Mouse (Mus musculus): ENCODE measurements around the gene Mtmr12. TPM values are rescaled to one million over a fixed set of nuclear protein-coding genes. Genes with fewer than 3 reads are reported as not detected.

Mtmr12 gene
- polyA plus RNA-seq, 1 experiment from 2014 or later = 21.1 TPM

DNA sequence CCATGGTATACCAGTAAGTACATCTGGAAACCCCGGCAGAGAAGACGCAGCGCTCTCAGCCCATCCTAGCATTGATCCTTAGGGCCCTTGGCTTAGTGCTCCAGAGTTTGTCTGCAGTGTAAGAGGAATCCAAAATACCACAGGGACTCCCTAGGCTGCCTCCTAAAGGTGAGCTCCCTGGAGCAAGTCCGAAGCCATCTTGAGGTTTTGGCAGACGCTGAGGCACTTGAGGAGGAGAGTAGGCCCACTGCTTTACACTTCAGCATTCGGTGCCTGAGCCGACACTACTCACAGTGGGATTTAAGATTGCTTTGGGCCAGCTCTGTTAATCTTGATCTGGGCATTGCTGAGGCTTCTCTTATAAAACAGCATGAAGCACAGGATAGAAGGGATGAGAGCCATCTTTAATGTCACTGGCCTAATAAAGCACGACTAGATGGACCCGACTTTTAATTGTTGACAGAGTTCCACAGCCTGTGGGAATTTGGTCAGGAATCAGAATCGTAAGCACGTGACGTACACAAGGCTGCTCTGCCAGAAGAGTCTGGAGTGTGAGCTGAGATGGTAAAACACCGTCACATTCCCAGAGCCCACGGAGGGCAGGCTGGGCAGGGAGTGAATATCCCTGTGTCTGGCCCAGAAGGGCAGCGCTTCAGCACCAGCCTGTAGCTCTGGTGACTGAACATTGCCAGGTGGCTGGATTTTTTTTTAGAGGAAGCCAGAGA, 46.8 kb downstream of the Mtmr12 start:
- H3K4me3 ChIP-seq (ENCODE audit: low read length) = no peak overlapping the region
- H3K27ac ChIP-seq (ENCODE audit: low read length) = no peak overlapping the region
- no peaks in the 10 kb centered on the region for H3K4me1 ChIP-seq (replicated peaks; ENCODE audit: control insufficient read depth, insufficient read depth, low read length)
- 89% methylated on average over 15 of the region's 15 CpGs for WGBS
- no peak overlapping the region for H3K9ac ChIP-seq (ENCODE audit: low read length)
- no peak for ATAC-seq (ENCODE audit: low read depth)
- H3K4me2 ChIP-seq (ENCODE audit: low read depth, low read length) = no peak overlapping the region
- no peaks in the 10 kb centered on the region for H3K9me3 ChIP-seq (ENCODE audit: control insufficient read depth, low read length)
- H3K27me3 ChIP-seq (ENCODE audit: control insufficient read depth, insufficient read depth, low read depth, low read length) = no peaks in the 10 kb centered on the region
- H3K36me3 ChIP-seq (ENCODE audit: control insufficient read depth, insufficient read depth, low read length) = peaks cover 19% of the 10 kb centered on the region

DNA sequence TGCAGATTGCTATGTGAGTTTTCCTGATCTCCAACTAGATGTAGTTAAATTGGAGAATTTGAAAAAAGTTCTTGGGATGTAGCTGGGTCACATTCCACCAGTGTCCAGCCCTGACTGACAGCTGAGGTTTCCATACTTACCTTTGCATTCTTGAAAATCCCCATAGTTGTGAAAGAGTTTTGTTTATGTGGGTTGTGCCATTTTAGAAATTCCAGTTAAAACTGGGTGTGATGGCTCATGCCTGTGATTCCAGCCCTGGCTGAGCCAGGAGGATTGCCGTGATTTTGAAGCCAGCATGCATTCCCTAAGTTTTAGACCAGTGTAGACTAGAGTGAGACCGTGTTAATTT, 47.3 kb downstream of the Mtmr12 start:
- no peak for ATAC-seq (ENCODE audit: low read depth)
- Histone ChIP-seq H3K36me3 (ENCODE audit: control insufficient read depth, insufficient read depth, low read length) (peaks cover 19% of the 10 kb centered on the region), H3K27ac (ENCODE audit: low read length) (no peak overlapping the region), H3K9ac (ENCODE audit: low read length) (no peak overlapping the region), H3K9me3 (ENCODE audit: control insufficient read depth, low read length) (no peaks in the 10 kb centered on the region), H3K4me3 (ENCODE audit: low read length) (no peak overlapping the region), H3K4me2 (ENCODE audit: low read depth, low read length) (no peak overlapping the region), H3K27me3 (ENCODE audit: control insufficient read depth, insufficient read depth, low read depth, low read length) (no peaks in the 10 kb centered on the region), H3K4me1 (replicated peaks; ENCODE audit: control insufficient read depth, insufficient read depth, low read length) (no peaks in the 10 kb centered on the region)
- 91% methylated on average over 2 of the region's 2 CpGs for WGBS

DNA sequence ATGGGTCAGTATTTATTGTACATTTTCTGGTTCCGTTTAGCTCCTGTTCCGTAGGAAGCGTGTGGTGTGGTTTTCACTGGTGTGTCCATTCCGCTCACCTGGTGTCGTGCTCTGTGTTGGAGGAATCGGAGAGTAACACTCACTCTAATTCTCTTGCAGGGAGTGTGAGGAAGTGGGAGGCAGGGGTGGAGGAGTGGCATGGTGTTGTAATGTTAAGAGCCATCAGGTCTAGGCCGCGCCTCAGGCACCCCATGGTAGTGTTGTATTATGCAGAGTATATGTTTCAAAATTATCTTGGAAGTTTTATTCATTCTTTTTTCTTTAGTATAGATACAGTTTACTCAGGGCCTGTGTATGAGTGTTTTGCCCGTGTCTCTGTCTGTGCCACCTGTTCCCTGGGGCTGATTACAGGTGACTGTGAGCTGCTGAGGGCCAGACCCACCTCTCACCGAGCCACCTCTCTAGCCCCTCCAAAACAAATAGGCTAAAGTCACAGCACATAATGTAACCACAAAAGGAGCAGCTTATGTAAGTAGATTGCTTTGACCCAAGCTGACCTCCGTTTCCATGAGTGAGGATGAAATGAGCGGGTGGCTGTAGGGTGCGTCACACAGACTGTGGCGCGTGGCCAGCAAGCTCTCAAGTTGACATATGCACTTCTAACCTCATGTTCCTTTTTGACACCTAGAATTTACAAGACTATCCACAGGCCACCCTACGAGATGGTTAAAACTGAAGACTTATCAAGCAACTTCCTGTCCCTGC, 53.1 kb downstream of the Mtmr12 start:
- Histone ChIP-seq H3K4me1 (replicated peaks; ENCODE audit: control insufficient read depth, insufficient read depth, low read length) (no peaks in the 10 kb centered on the region), H3K4me3 (ENCODE audit: low read length) (no peak overlapping the region), H3K9ac (ENCODE audit: low read length) (no peak overlapping the region; the same call in 1 of the 2 replicates), H3K27ac (ENCODE audit: low read length) (no peak overlapping the region), H3K4me2 (ENCODE audit: low read depth, low read length) (no peak overlapping the region), H3K27me3 (ENCODE audit: control insufficient read depth, insufficient read depth, low read depth, low read length) (no peaks in the 10 kb centered on the region), H3K9me3 (ENCODE audit: control insufficient read depth, low read length) (no peaks in the 10 kb centered on the region), H3K36me3 (ENCODE audit: control insufficient read depth, insufficient read depth, low read length) (peaks cover 21% of the 10 kb centered on the region)
- WGBS = 82% methylated on average over 16 of the region's 16 CpGs
- ATAC-seq (ENCODE audit: low read depth) = peak; percentile 66

DNA sequence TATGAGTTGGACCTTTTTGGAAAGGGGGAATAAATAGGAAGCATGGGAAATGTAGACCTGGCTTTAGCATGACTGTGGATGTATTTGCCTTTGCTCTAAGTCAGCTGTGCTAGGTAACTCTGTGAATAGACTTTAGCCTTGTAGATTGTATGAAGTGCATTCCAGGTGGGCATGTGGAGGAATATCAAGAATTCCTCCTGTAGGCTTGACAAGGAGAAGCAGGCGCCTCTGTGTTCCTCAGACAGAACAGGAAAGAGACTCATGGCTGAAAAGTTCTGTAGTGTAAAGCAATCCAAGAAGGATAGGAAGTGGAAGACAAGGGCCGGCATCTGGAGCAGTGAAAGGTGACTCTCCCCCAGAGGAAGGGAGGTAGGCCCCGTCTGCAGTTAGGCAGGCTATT, 58.2 kb downstream of the Mtmr12 start:
- ATAC-seq (ENCODE audit: low read depth) = no peak
- H3K36me3 ChIP-seq (ENCODE audit: control insufficient read depth, insufficient read depth, low read length) = peaks cover 48% of the 10 kb centered on the region
- no peaks in the 10 kb centered on the region for H3K4me1 ChIP-seq (replicated peaks; ENCODE audit: control insufficient read depth, insufficient read depth, low read length)
- H3K4me3 ChIP-seq (ENCODE audit: low read length) = no peak overlapping the region
- H3K9me3 ChIP-seq (ENCODE audit: control insufficient read depth, low read length) = no peaks in the 10 kb centered on the region
- 72% methylated on average over 3 of the region's 3 CpGs for WGBS
- no peak overlapping the region for H3K9ac ChIP-seq (ENCODE audit: low read length)
- H3K4me2 ChIP-seq (ENCODE audit: low read depth, low read length) = no peak overlapping the region
- no peaks in the 10 kb centered on the region for H3K27me3 ChIP-seq (ENCODE audit: control insufficient read depth, insufficient read depth, low read depth, low read length)
- no peak overlapping the region for H3K27ac ChIP-seq (ENCODE audit: low read length)

DNA sequence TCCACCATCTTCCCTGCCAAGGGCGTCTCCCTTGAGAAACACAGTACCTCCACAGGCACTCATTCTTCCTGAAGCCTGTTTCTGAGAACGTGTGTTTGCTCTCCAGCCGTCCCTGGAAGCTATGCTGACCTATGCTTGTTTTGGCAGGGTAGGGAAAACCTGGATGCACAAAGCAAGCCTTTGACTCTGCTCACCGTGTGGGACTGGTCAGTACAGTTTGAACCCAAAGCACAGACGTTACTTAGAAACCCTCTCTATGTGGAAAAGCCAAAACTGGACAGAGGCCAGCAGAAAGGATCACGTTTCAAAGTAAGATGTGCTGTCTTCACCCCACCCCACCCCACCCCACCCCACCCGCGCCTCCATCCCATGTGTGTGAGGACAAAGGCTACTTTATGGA, 61.6 kb downstream of the Mtmr12 start:
- no peak overlapping the region for H3K4me3 ChIP-seq (ENCODE audit: low read length)
- H3K4me1 ChIP-seq (replicated peaks; ENCODE audit: control insufficient read depth, insufficient read depth, low read length) = peaks cover 9% of the 10 kb centered on the region; the same call in 1 of the 2 replicates
- WGBS = 39% methylated on average over 8 of the region's 8 CpGs
- H3K9ac ChIP-seq (ENCODE audit: low read length) = no peak overlapping the region
- peak; percentile 69 for ATAC-seq (ENCODE audit: low read depth)
- H3K27me3 ChIP-seq (ENCODE audit: control insufficient read depth, insufficient read depth, low read depth, low read length) = no peaks in the 10 kb centered on the region
- H3K4me2 ChIP-seq (ENCODE audit: low read depth, low read length) = no peak overlapping the region
- peak overlapping the region; percentile 55 for H3K27ac ChIP-seq (ENCODE audit: low read length)
- peaks cover 43% of the 10 kb centered on the region for H3K36me3 ChIP-seq (ENCODE audit: control insufficient read depth, insufficient read depth, low read length)
- H3K9me3 ChIP-seq (ENCODE audit: control insufficient read depth, low read length) = no peaks in the 10 kb centered on the region

DNA sequence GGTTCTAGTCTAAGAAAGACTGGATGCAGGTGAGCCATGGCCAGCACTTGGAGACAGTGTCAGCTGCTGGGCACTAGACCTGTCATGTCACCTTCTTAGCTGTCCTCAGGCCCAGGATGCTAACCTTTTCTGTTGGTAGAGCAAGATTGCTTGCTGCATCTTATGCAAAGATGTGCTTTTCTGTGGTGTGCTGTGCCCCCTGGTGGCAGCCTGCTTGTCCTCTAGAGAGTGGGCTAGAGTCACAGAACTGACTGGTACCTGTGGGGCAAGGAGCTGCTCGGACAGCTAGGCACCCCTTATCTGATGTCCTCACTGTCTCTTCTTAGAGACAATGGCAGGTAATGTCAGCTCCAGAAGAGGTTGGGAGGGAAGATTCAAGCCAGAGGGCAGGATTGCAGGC, 63.2 kb downstream of the Mtmr12 start:
- no peak overlapping the region for H3K27ac ChIP-seq (ENCODE audit: low read length)
- no peak overlapping the region for H3K4me2 ChIP-seq (ENCODE audit: low read depth, low read length)
- ATAC-seq (ENCODE audit: low read depth) = peak; percentile 48; the same call in 1 of the 2 replicates
- H3K9me3 ChIP-seq (ENCODE audit: control insufficient read depth, low read length) = no peaks in the 10 kb centered on the region
- H3K9ac ChIP-seq (ENCODE audit: low read length) = no peak overlapping the region
- peaks cover 9% of the 10 kb centered on the region; the same call in 1 of the 2 replicates for H3K4me1 ChIP-seq (replicated peaks; ENCODE audit: control insufficient read depth, insufficient read depth, low read length)
- H3K36me3 ChIP-seq (ENCODE audit: control insufficient read depth, insufficient read depth, low read length) = peaks cover 34% of the 10 kb centered on the region
- no peaks in the 10 kb centered on the region for H3K27me3 ChIP-seq (ENCODE audit: control insufficient read depth, insufficient read depth, low read depth, low read length)
- no peak overlapping the region for H3K4me3 ChIP-seq (ENCODE audit: low read length)
- 45% methylated on average over 1 of the region's 1 CpGs for WGBS

DNA sequence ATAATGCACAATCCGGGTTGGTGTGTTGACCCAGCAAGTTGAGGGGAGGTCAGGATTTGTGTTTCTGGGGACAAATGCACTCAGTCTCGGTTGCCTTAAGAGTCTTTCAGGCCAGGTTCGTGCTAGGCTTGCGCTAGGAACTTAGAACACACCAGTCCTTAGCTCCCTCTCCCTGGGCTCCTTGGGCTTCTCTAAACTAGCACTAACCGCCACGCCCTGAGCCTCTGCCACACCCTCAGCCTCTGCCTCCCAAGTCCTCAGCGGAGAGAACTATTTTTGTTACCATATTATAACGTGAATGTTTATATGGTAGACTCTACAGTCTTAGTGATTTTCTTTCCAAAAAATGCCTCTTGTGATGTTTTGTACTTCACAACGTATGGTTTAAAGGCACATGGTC, 66.5 kb downstream of the Mtmr12 start:
- H3K27me3 ChIP-seq (ENCODE audit: control insufficient read depth, insufficient read depth, low read depth, low read length) = no peaks in the 10 kb centered on the region
- WGBS = 57% methylated on average over 9 of the region's 9 CpGs
- no peak overlapping the region for H3K4me2 ChIP-seq (ENCODE audit: low read depth, low read length)
- ATAC-seq (ENCODE audit: low read depth) = no peak
- peaks cover 12% of the 10 kb centered on the region for H3K36me3 ChIP-seq (ENCODE audit: control insufficient read depth, insufficient read depth, low read length)
- no peak overlapping the region for H3K27ac ChIP-seq (ENCODE audit: low read length)
- no peak overlapping the region for H3K9ac ChIP-seq (ENCODE audit: low read length)
- peaks cover 9% of the 10 kb centered on the region; the same call in 1 of the 2 replicates for H3K4me1 ChIP-seq (replicated peaks; ENCODE audit: control insufficient read depth, insufficient read depth, low read length)
- H3K9me3 ChIP-seq (ENCODE audit: control insufficient read depth, low read length) = no peaks in the 10 kb centered on the region
- no peak overlapping the region for H3K4me3 ChIP-seq (ENCODE audit: low read length)

DNA sequence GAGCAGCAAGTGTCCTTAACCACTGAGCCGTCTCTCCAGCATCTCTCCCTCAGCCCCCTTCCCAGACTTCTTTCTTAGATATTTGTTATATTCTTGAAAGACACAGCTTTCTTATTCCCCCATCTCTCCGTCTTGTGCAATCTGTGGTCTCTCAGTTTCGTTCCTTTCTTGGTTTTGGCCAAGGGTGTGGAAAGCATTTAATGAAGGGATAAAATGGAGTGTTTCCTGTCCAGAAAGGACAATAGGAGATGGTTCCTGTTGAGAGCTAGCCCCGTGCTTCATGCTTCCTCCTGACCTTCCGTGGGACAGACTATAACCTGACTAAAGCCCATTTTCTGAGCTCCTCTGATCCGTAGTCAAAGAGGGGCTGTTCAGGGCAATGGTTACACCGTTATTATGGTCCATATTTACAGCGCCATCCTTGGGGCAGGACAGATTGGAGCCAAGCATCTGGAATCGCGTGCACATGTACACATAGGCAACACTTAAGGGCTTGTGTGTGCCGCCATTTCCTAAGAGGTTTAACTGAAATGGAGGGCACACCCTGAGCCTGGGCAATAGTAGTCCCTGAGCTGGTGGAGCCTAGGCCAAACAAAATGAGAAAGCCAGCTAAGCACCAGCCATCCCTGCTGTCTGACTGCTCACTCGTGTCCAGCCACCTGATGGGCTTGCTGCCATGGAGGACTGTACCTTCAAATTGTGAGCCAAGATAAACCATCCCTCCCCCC, 68.7 kb downstream of the Mtmr12 start:
- Histone ChIP-seq H3K4me2 (ENCODE audit: low read depth, low read length) (no peak overlapping the region), H3K9me3 (ENCODE audit: control insufficient read depth, low read length) (no peaks in the 10 kb centered on the region), H3K4me1 (replicated peaks; ENCODE audit: control insufficient read depth, insufficient read depth, low read length) (peaks cover 9% of the 10 kb centered on the region; the same call in 1 of the 2 replicates), H3K9ac (ENCODE audit: low read length) (no peak overlapping the region), H3K36me3 (ENCODE audit: control insufficient read depth, insufficient read depth, low read length) (peaks cover 7% of the 10 kb centered on the region), H3K27ac (ENCODE audit: low read length) (no peak overlapping the region), H3K4me3 (ENCODE audit: low read length) (no peak overlapping the region), H3K27me3 (ENCODE audit: control insufficient read depth, insufficient read depth, low read depth, low read length) (no peaks in the 10 kb centered on the region)
- 77% methylated on average over 12 of the region's 12 CpGs for WGBS
- ATAC-seq (ENCODE audit: low read depth) = 0 out of 2 replicates have a peak, but pooled peaks have one; percentile 27
